Mouse (Mus musculus) kidney, postnatal 0 days (tissue): ENCODE results near the gene Snx15. TPM values are rescaled to one million over a fixed set of nuclear protein-coding genes. Genes with fewer than 3 reads are reported as not detected.

Source experiments
- ATAC-seq: fragments of 200-750 bp; cut with Nextera tagmentation; replicated peaks from 2 replicates; pipeline ENCODE4 v1.8.0; 2017; ENCODE audit warnings: low read depth, moderate number of reproducible peaks, moderate TSS enrichment, moderate library complexity; ENCODE audit not compliant: low FRiP score
- DNase-seq: peaks from one replicate; pipeline ENCODE4 v3.0.0-alpha.2; 2016; ENCODE audit warnings: low spot score
- H3K27ac ChIP-seq: fragments of 300-500 bp; sonication (generic); 2 replicates; pipeline ENCODE4 v1.5.1; 2014; ENCODE audit warnings: mild to moderate bottlenecking
- H3K27me3 ChIP-seq: fragments of 300-500 bp; sonication (generic); 2 replicates; pipeline ENCODE4 v1.6.1; 2014; ENCODE audit warnings: low read length, mixed read lengths; ENCODE audit not compliant: insufficient read depth
- H3K36me3 ChIP-seq: fragments of 300-500 bp; sonication (generic); 2 replicates; pipeline ENCODE4 v1.6.1; 2014; ENCODE audit warnings: low read length, mixed read lengths; ENCODE audit not compliant: insufficient read depth
- H3K4me1 ChIP-seq: fragments of 300-500 bp; sonication (generic); replicated peaks from 2 replicates; pipeline ENCODE4 v1.6.1; 2014; ENCODE audit warnings: antibody characterized with exemption, low read length, mixed read lengths; ENCODE audit not compliant: insufficient read depth
- H3K4me2 ChIP-seq: fragments of 300-500 bp; sonication (generic); 2 replicates; pipeline ENCODE4 v1.6.1; 2014; ENCODE audit warnings: mild to moderate bottlenecking, low read length, moderate library complexity, mixed read lengths
- H3K4me3 ChIP-seq: fragments of 300-500 bp; sonication (generic); replicated peaks from 2 replicates; pipeline ENCODE4 v1.5.1; 2014; ENCODE audit warnings: low read depth, low read length
- H3K9ac ChIP-seq: fragments of 300-500 bp; sonication (generic); 2 replicates; pipeline ENCODE4 v1.6.1; 2014; ENCODE audit warnings: low read depth, low read length
- H3K9me3 ChIP-seq: fragments of 300-500 bp; sonication (generic); replicated peaks from 2 replicates; pipeline ENCODE4 v1.6.1; 2016; ENCODE audit warnings: low read length, inconsistent platforms, mixed read lengths
- CTCF ChIP-seq: IDR thresholded peaks from 2 replicates; pipeline ENCODE4 v1.5.1; 2016; ENCODE audit warnings: antibody characterized with exemption, low read depth, mild to moderate bottlenecking, moderate library complexity
- WGBS: fragments of 180-500 bp; shearing (Covaris S2); extraction: QIAGEN DNeasy Blood & Tissue Kit; methylation state at CpG from one replicate; pipeline ENCODE4 v1.1.7; 2014; 5-methylcytosine and 5-hydroxymethylcytosine counted together
- polyA plus RNA-seq: library from polyadenylated mRNA; unstranded; fragments of >200 nt; fragmentation: Nextera tagmentation; extraction: Ambion mirVana; gene quantifications from 2 replicates; pipeline ENCODE4 v1.2.1, GENCODE M21; 2015

Gene Snx15
- polyA plus RNA-seq, 1 experiment from 2014 or later, result 26.5 TPM

DNA sequence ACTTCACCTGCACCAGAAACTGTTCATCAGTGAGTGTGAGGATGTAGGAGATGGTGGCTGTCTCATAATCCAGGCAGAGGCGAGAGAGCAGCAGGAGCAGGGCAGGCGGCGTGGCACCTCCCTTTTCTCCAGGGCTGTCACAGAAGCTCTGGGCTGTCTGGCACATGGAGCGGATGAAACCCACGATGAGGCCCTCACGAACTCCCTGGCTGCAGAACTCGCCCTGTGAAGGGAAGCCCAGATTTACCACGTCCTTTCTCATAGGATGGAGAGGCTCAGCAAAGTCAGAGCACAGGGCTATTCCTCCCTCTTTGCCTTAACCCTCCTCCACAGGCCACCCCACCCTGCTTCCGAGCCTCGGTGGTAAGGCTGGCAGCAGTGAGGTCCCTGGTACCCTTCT lies 58.3 kb downstream of the Snx15 start:
- TF ChIP-seq CTCF, result no peak
- Histone ChIP-seq H3K36me3 (peaks cover 28% of the 10 kb centered on the region), H3K9ac (no peak overlapping the region), H3K27me3 (no peaks in the 10 kb centered on the region), H3K9me3 (no peaks in the 10 kb centered on the region), H3K4me2 (no peak overlapping the region), H3K4me1 (peaks cover 13% of the 10 kb centered on the region; the same call in 1 of the 2 replicates), H3K27ac (no peak overlapping the region), H3K4me3 (no peak overlapping the region)
- no peak for DNase-seq
- WGBS, result 93% methylated on average over 10 of the region's 10 CpGs
- ATAC-seq, result no peak

Other genes with a start within 250 kb of the Snx15 start
- gene Tigd3, start 234.2 kb downstream of the Snx15 start, polyA plus RNA-seq, result 2.9 and 3.6 TPM in 2 replicates
- gene Dpf2, start 215.3 kb downstream of the Snx15 start, polyA plus RNA-seq, result 108 and 109 TPM in 2 replicates
- 13.2 and 14.2 TPM in 2 replicates for gene Cdc42ep2, start 203.5 kb downstream of the Snx15 start, polyA plus RNA-seq
- 39.8 and 40.6 TPM in 2 replicates for gene Pola2, start 164.1 kb downstream of the Snx15 start, polyA plus RNA-seq
- not detected in 2 replicates for gene Slc22a20, start 142.2 kb downstream of the Snx15 start, polyA plus RNA-seq
- gene Capn1, start 112.4 kb downstream of the Snx15 start, polyA plus RNA-seq, result 12.9 and 13.5 TPM in 2 replicates
- gene Syvn1, start 81.7 kb downstream of the Snx15 start, polyA plus RNA-seq, result 25.0 and 26.8 TPM in 2 replicates
- 66.2 and 69.0 TPM in 2 replicates for gene Mrpl49, start 70.5 kb downstream of the Snx15 start, polyA plus RNA-seq
- 940 and 1,050 TPM in 2 replicates for gene Fau, start 70.5 kb downstream of the Snx15 start, polyA plus RNA-seq
- 42.3 and 47.6 TPM in 2 replicates for gene Znhit2, start 67.1 kb downstream of the Snx15 start, polyA plus RNA-seq
- 17.0 and 19.1 TPM in 2 replicates for gene Tm7sf2, start 59.9 kb downstream of the Snx15 start, polyA plus RNA-seq
- 57.8 and 61.4 TPM in 2 replicates for gene Vps51, start 51.1 kb downstream of the Snx15 start, polyA plus RNA-seq
- gene Tmem262, start 48.3 kb downstream of the Snx15 start, polyA plus RNA-seq, result not detected in 2 replicates
- gene Gm28374, start 46.0 kb downstream of the Snx15 start, polyA plus RNA-seq, result 0.70 and 0.84 TPM in 2 replicates
- gene Zfpl1, start 43.3 kb downstream of the Snx15 start, polyA plus RNA-seq, result 71.7 and 74.3 TPM in 2 replicates
- 16.1 and 19.4 TPM in 2 replicates for gene Cdca5, start 43.3 kb downstream of the Snx15 start, polyA plus RNA-seq
- 0.17 TPM in 1 of 2 replicates, not detected in the other for gene AC131692.1, start 33.9 kb downstream of the Snx15 start, polyA plus RNA-seq
- gene Naaladl1, start 22.5 kb downstream of the Snx15 start, polyA plus RNA-seq, result 0.17 TPM in 2 replicates
- gene Sac3d1, start 9.7 kb downstream of the Snx15 start, polyA plus RNA-seq, result 32.0 and 35.9 TPM in 2 replicates
- 0.38 and 0.49 TPM in 2 replicates for gene Batf2, start 12.7 kb upstream of the Snx15 start, polyA plus RNA-seq
- 96.1 and 103 TPM in 2 replicates for gene Arl2, start 13.2 kb upstream of the Snx15 start, polyA plus RNA-seq
- gene Majin, start 56.1 kb upstream of the Snx15 start, polyA plus RNA-seq, result not detected in 2 replicates
- 1.6 and 2.1 TPM in 2 replicates for gene Gpha2, start 98.1 kb upstream of the Snx15 start, polyA plus RNA-seq
- 19.9 and 20.4 TPM in 2 replicates for gene Ppp2r5b, start 107.6 kb upstream of the Snx15 start, polyA plus RNA-seq
- gene Atg2a, start 113.4 kb upstream of the Snx15 start, polyA plus RNA-seq, result 7.0 and 7.8 TPM in 2 replicates
- gene Ehd1, start 148.4 kb upstream of the Snx15 start, polyA plus RNA-seq, result 64.2 and 73.4 TPM in 2 replicates
- gene Cdc42bpg, start 178.2 kb upstream of the Snx15 start, polyA plus RNA-seq, result 1.0 TPM in 2 replicates
- gene Men1, start 206.7 kb upstream of the Snx15 start, polyA plus RNA-seq, result 51.9 and 54.6 TPM in 2 replicates
- 12.2 and 13.5 TPM in 2 replicates for gene Map4k2, start 212.8 kb upstream of the Snx15 start, polyA plus RNA-seq
- 91.1 and 97.2 TPM in 2 replicates for gene Sf1, start 235.4 kb upstream of the Snx15 start, polyA plus RNA-seq